Mouse (Mus musculus) G1E (cell line): ENCODE data around the gene Zranb3. TPM values are rescaled to one million over a fixed set of nuclear protein-coding genes. Genes with fewer than 3 reads are reported as not detected.

Experiments used
- ATAC-seq: 2 replicates; pipeline ENCODE4 v1.8.0; 2016; ENCODE audit warnings: mild to moderate bottlenecking; ENCODE audit not compliant: insufficient number of reproducible peaks, poor library complexity, low FRiP score, severe bottlenecking; ENCODE audit errors: extremely low read depth
- DNase-seq: peaks from one replicate; pipeline ENCODE4 v3.0.0; 2012; ENCODE audit warnings: low spot score
- H3K27me3 ChIP-seq: 2 replicates; pipeline ENCODE4 v1.6.1; 2012; ENCODE audit warnings: mild to moderate bottlenecking, low read length, inconsistent platforms; ENCODE audit not compliant: insufficient read depth
- H3K36me3 ChIP-seq: replicated peaks from 2 replicates; pipeline ENCODE3; 2012; ENCODE audit warnings: mild to moderate bottlenecking, inconsistent platforms
- H3K4me1 ChIP-seq: 2 replicates; pipeline ENCODE4 v1.6.1; 2012; ENCODE audit warnings: low read depth, low read length, inconsistent platforms, mixed read lengths; ENCODE audit not compliant: insufficient read depth
- H3K4me3 ChIP-seq: 2 replicates; pipeline ENCODE4 v1.5.1; 2012; ENCODE audit warnings: low read depth, mild to moderate bottlenecking, inconsistent platforms, low read length, moderate library complexity, mixed read lengths
- H3K9me3 ChIP-seq: replicated peaks from 2 replicates; pipeline ENCODE4 v1.6.1; 2012; ENCODE audit warnings: inconsistent platforms
- CTCF ChIP-seq: IDR thresholded peaks from 2 replicates; pipeline ENCODE4 v1.5.1; 2012; ENCODE audit warnings: low read depth, low read length, inconsistent platforms, mixed read lengths
- GATA1 ChIP-seq: IDR thresholded peaks from 2 replicates; pipeline ENCODE4 v1.6.1; 2012; ENCODE audit warnings: borderline replicate concordance, low read length, inconsistent platforms, mixed read lengths
- GATA2 ChIP-seq: IDR thresholded peaks from 2 replicates; pipeline ENCODE4 v1.6.1; 2012; ENCODE audit warnings: low read depth, low read length, inconsistent platforms, borderline replicate concordance
- POLR2AphosphoS5 ChIP-seq: IDR thresholded peaks from 2 replicates; pipeline ENCODE4 v1.6.1; 2012; ENCODE audit warnings: low read depth, low read length, inconsistent platforms; ENCODE audit not compliant: insufficient replicate concordance
- TAL1 ChIP-seq: conservative IDR thresholded peaks from 2 replicates; pipeline ENCODE4 v1.6.1; 2012; ENCODE audit warnings: low read depth, low read length, inconsistent platforms, mixed read lengths
- polyA plus RNA-seq: library from polyadenylated mRNA; stranded (reverse); fragments of >175 nt; gene quantifications from 2 replicates; pipeline ENCODE4 v1.2.3, GENCODE M21; 2012
- total RNA-seq, 2 experiments: library from RNA; stranded (forward) in 1 of 2; stranded (reverse) in 1 of 2; fragments of 200-1000 nt in 1 of 2; fragments of >200 nt in 1 of 2; fragmentation: Nextera tagmentation in 1 of 2; gene quantifications; 2 replicates each; pipeline ENCODE4 v1.2.3; 2014 to 2017

The Zranb3 gene
- total and polyA plus RNA-seq, 3 experiments, result 1.9 to 29.3 (median 28.1) TPM

GRCm38 (mm10) chr1:128044181-128044580 lies 58.7 kb downstream of the Zranb3 start:
- Histone ChIP-seq H3K36me3 (peaks cover 10% of the 10 kb centered on the region), H3K27me3 (no peaks in the 10 kb centered on the region), H3K4me1 (0 out of 2 replicates have a peak, but pooled peaks cover 2% of the 10 kb centered on the region), H3K9me3 (no peaks in the 10 kb centered on the region), H3K4me3 (no peak overlapping the region)
- TF ChIP-seq CTCF, result no peak
- TF ChIP-seq POLR2AphosphoS5, result no peak
- TF ChIP-seq GATA2, result no peak
- TF ChIP-seq TAL1, result no peak
- no peak for TF ChIP-seq GATA1
- DNase-seq, result no peak
- ATAC-seq, result no peak

- Histone ChIP-seq H3K27me3 (no peaks in the 10 kb centered on the region), H3K4me3 (no peak overlapping the region), H3K9me3 (no peaks in the 10 kb centered on the region), H3K36me3 (peaks cover 16% of the 10 kb centered on the region), H3K4me1 (no peaks in the 10 kb centered on the region)
- ATAC-seq (no peak), DNase-seq (no peak)
- TF ChIP-seq CTCF, result no peak
- no peak for TF ChIP-seq GATA1
- TF ChIP-seq GATA2, result no peak
- TF ChIP-seq POLR2AphosphoS5, result no peak
- no peak for TF ChIP-seq TAL1
These were observed 66.6 kb downstream of the Zranb3 start for GRCm38 (mm10) chr1:128036296-128036695.

GRCm38 (mm10) chr1:128032123-128032522 lies 70.7 kb downstream of the Zranb3 start:
- Histone ChIP-seq H3K27me3 (no peaks in the 10 kb centered on the region), H3K36me3 (peaks cover 13% of the 10 kb centered on the region), H3K4me1 (no peaks in the 10 kb centered on the region), H3K9me3 (no peaks in the 10 kb centered on the region), H3K4me3 (no peak overlapping the region)
- DNase-seq, result no peak
- TF ChIP-seq CTCF, result no peak
- TF ChIP-seq GATA2, result no peak
- no peak for TF ChIP-seq TAL1
- TF ChIP-seq GATA1, result no peak
- no peak for TF ChIP-seq POLR2AphosphoS5
- ATAC-seq, result no peak

DNA sequence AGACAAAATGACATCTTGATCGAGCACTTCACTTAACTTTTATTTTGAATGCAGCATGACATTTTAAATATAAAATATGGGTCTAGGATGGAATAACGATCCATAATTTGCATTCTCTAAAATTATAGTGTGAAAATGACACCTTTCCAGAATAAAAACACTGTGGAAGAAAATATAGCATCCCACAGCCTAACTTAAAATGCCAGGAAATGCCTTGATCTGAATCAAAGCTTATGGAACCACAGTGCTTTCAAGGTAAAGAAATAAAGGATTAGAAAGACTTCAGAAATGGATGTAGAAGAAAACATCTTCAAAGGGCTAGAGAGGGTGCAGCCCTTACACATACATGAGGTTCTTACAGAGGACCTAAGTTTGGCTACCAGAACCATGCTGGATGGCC lies 71.3 kb downstream of the Zranb3 start:
- Histone ChIP-seq H3K36me3 (peaks cover 13% of the 10 kb centered on the region), H3K9me3 (no peaks in the 10 kb centered on the region), H3K4me1 (no peaks in the 10 kb centered on the region), H3K4me3 (no peak overlapping the region), H3K27me3 (no peaks in the 10 kb centered on the region)
- TF ChIP-seq POLR2AphosphoS5 (no peak), GATA1 (no peak), GATA2 (no peak), TAL1 (no peak), CTCF (no peak)
- ATAC-seq (no peak), DNase-seq (no peak)

GRCm38 (mm10) chr1:128024363-128025114 lies 78.3 kb downstream of the Zranb3 start:
- DNase-seq (no peak), ATAC-seq (no peak)
- no peak for TF ChIP-seq TAL1
- TF ChIP-seq GATA1, result no peak
- TF ChIP-seq POLR2AphosphoS5, result no peak
- TF ChIP-seq CTCF, result no peak
- TF ChIP-seq GATA2, result no peak
- Histone ChIP-seq H3K36me3 (peaks cover 7% of the 10 kb centered on the region), H3K27me3 (no peaks in the 10 kb centered on the region), H3K4me1 (no peaks in the 10 kb centered on the region), H3K9me3 (no peaks in the 10 kb centered on the region), H3K4me3 (no peak overlapping the region)

DNA sequence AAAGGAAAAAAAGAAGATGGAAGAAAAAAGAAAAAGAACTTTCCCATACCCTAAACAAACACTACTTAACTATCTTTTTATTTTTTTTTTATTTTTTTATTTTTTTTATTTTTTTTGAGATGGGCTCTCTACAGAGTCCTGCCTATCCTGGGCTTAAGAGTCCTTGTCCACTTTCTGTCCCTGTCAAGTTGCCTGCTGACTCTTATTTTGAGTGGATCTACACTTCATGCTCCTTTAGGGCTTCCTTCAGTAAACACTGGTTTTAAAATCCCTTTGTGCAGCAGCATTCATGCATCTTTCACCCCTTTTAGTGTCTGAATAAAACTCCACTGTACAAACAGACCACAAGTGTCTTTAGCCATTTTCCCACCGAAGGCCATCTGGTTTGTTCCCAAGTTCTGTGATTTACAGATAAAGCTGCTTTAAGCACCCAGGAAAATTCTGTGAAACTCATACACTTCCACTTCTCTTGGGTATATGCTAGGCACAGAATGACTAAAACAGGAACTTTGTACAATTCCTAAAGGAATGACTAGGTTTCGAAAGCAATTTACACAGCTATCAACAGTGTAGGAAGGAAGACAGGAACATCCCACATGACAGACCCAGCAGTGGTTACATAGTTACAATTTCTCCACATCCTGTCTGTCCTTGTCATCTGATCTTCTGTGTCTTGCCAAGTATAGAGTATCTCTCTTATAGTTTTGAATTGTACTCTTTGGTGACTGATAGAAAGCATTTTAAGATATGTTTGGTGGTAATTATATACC lies 82.7 kb downstream of the Zranb3 start:
- H3K27me3 ChIP-seq, result no peaks in the 10 kb centered on the region
- peaks cover 12% of the 10 kb centered on the region for H3K4me1 ChIP-seq
- TF ChIP-seq POLR2AphosphoS5 (no peak), TAL1 (no peak), GATA1 (no peak), GATA2 (no peak), CTCF (no peak)
- no peak overlapping the region for H3K4me3 ChIP-seq
- peaks cover 14% of the 10 kb centered on the region for H3K36me3 ChIP-seq
- no peak for ATAC-seq
- DNase-seq, result no peak
- no peaks in the 10 kb centered on the region for H3K9me3 ChIP-seq
